Mouse (Mus musculus): ENCODE measurements at regions not wholly inside any gene's neighbourhood (a gene's known extent, or its start where the extent isn't known, plus 50 kb on each side); places are given as distances from the start of the nearest gene placed in this dataset.

GRCm38 (mm10) chr6:70714239-70714638 is 77.8 kb downstream of the Rpia start:
- peak; percentile 84 for DNase-seq (ENCODE audit: extremely low read depth, low read depth)

DNA sequence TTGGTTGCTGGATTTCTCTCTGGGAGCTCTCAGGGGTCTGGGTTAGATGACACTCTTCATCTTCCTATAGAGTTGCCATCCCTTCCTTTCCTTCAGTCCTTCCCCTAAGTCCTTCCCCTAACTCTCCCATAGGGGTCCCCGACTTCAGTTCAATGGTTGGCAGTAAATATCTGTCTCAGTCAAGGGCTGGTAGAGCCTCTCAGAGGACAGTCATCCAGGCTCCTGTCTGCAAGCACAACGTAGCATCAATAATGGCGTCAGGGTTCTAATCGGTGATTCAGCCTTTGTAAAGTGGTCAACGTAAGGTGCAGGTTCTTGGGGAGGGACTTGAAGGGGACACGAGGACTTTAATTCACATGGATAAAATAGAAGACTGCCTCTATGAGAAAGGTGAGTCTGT is 78.4 kb downstream of the Rpia start:
- no peak for DNase-seq (ENCODE audit: extremely low read depth, low read depth)

DNA sequence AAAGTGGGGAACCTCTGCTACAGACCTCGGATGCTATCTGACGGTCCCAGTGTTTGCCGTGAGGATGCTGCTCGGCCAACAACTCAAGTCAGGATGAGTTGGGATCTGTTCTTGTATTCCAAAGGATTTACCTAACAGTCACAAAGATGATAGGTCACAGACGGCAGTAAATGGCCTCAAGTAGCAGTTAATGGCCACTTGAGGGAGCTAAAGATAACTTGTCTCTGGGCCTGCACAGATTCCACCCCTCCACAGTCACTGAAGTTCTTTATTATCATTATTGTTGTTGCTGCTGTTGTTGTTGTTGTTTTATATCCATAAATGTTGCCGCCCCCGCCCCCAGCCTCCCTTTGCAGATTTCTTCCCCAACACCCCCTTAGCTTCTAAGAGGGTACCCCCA is 78.9 kb downstream of the Rpia start:
- DNase-seq (ENCODE audit: extremely low read depth, low read depth), result no peak

GRCm38 (mm10) chr6:70709338-70710055 is 82.5 kb downstream of the Rpia start:
- peak; percentile 87 for DNase-seq (ENCODE audit: extremely low read depth, low read depth)

- no peak for DNase-seq (ENCODE audit: extremely low read depth, low read depth)
These were observed 96.4 kb downstream of the Rpia start for GRCm38 (mm10) chr6:70695596-70695995.

Measured in MEL-GATA-1-ER (cell line).